ENCODE assay signal across 11 mouse cellular contexts in genomic region chr10:69531569-69531968, GRCm38 (mm10).
DNase-seq lines count a peak whose midpoint lies in the region; ATAC-seq and TF ChIP-seq lines count a peak whose summit lies in the region.
"Had no signal": no experiment of that assay in that cellular context is flagged by ENCODE, and none has a peak within 500 bp of the region (broad histone marks: within the 10 kb centered on the region; RNA-seq: fewer than 3 reads in every experiment).

No protein-coding gene starts in this region.

- WGBS in heart, postnatal 0 days: 75% methylated on average over 5 of the region's 5 CpGs
- 73% methylated on average over 5 of the region's 5 CpGs for WGBS in heart, embryonic 11.5 days (ENCODE audit: insufficient replicate concordance)
- 77% methylated on average over 5 of the region's 5 CpGs for WGBS in lung, postnatal 0 days
- WGBS in lung, adult 2 months: 81% methylated on average over 5 of the region's 5 CpGs
- 81% methylated on average over 5 of the region's 5 CpGs for WGBS in hindbrain, embryonic 14.5 days

- H3K36me3 ChIP-seq in heart, postnatal 0 days (replicated peaks; ENCODE audit: control insufficient read depth, insufficient read depth, low read length): no peaks in the 10 kb centered on the region
- no peaks in the 10 kb centered on the region for H3K36me3 ChIP-seq in heart, embryonic 11.5 days (ENCODE audit: control insufficient read depth, insufficient read depth, low read length)
- no peaks in the 10 kb centered on the region for H3K36me3 ChIP-seq in lung, postnatal 0 days (ENCODE audit: insufficient read depth, low read length)
- no peaks in the 10 kb centered on the region for H3K36me3 ChIP-seq in ES-Bruce4 (ENCODE audit: control insufficient read depth, insufficient read depth, low read length, poor library complexity, severe bottlenecking)
- no peaks in the 10 kb centered on the region for H3K36me3 ChIP-seq in hindbrain, embryonic 14.5 days (replicated peaks; ENCODE audit: control insufficient read depth, insufficient read depth)
- H3K36me3 ChIP-seq: liver, embryonic 15.5 days had no signal

- TF ChIP-seq EP300 in heart, postnatal 0 days (IDR thresholded peaks at IDR 0.05; ENCODE audit: low read depth): no peak
- TF ChIP-seq EP300 in lung, postnatal 0 days (IDR thresholded peaks at IDR 0.05): no peak
- no peak for TF ChIP-seq EP300 in ES-Bruce4 (IDR thresholded peaks at IDR 0.05; ENCODE audit: insufficient read depth, low read depth, low read length)

- no peaks in the 10 kb centered on the region for H3K27me3 ChIP-seq in heart, postnatal 0 days (ENCODE audit: control insufficient read depth, insufficient read depth, low read length)
- H3K27me3 ChIP-seq in heart, embryonic 11.5 days (ENCODE audit: control insufficient read depth, insufficient read depth, low read length): no peaks in the 10 kb centered on the region
- H3K27me3 ChIP-seq in lung, postnatal 0 days (replicated peaks; ENCODE audit: insufficient read depth, low read length): no peaks in the 10 kb centered on the region
- H3K27me3 ChIP-seq in ES-Bruce4 (ENCODE audit: control insufficient read depth, insufficient read depth, low read length, poor library complexity, severe bottlenecking): no peaks in the 10 kb centered on the region
- no peaks in the 10 kb centered on the region for H3K27me3 ChIP-seq in hindbrain, embryonic 14.5 days (ENCODE audit: control insufficient read depth, insufficient read depth, low read length)
- H3K27me3 ChIP-seq: liver, embryonic 15.5 days had no signal

- H3K4me1 ChIP-seq in heart, postnatal 0 days (ENCODE audit: control insufficient read depth, insufficient read depth): no peaks in the 10 kb centered on the region
- H3K4me1 ChIP-seq in heart, embryonic 11.5 days (ENCODE audit: control insufficient read depth, insufficient read depth, low read length): no peaks in the 10 kb centered on the region; the same call in 1 of the 2 replicates
- H3K4me1 ChIP-seq in lung, postnatal 0 days (ENCODE audit: insufficient read depth, low read depth, low read length): no peaks in the 10 kb centered on the region
- no peaks in the 10 kb centered on the region for H3K4me1 ChIP-seq in lung, adult 2 months (ENCODE audit: control insufficient read depth, insufficient read depth, low read length)
- H3K4me1 ChIP-seq in ES-Bruce4 (ENCODE audit: control insufficient read depth, insufficient read depth, low read length): peaks cover 4% of the 10 kb centered on the region
- peaks cover 12% of the 10 kb centered on the region for H3K4me1 ChIP-seq in hindbrain, embryonic 14.5 days (replicated peaks; ENCODE audit: control insufficient read depth, insufficient read depth, low read length)
- H3K4me1 ChIP-seq: liver, embryonic 15.5 days had no signal

- no peak overlapping the region for H3K4me3 ChIP-seq in heart, postnatal 0 days (ENCODE audit: low read depth, low read length)
- H3K4me3 ChIP-seq in heart, embryonic 11.5 days (ENCODE audit: low read depth, low read length): no peak overlapping the region
- H3K4me3 ChIP-seq in lung, postnatal 0 days (ENCODE audit: low read depth, low read length): no peak overlapping the region
- H3K4me3 ChIP-seq in lung, adult 2 months (replicated peaks; ENCODE audit: extremely low read depth, low read depth, low read length): no peak overlapping the region
- no peak overlapping the region for H3K4me3 ChIP-seq in ES-Bruce4 (ENCODE audit: low read depth, low read length)
- H3K4me3 ChIP-seq in hindbrain, embryonic 14.5 days (replicated peaks; ENCODE audit: low read length): no peak overlapping the region
- H3K4me3 ChIP-seq: liver, embryonic 15.5 days had no signal

- no peak overlapping the region for H3K27ac ChIP-seq in heart, postnatal 0 days (ENCODE audit: low read depth)
- H3K27ac ChIP-seq in heart, embryonic 11.5 days (ENCODE audit: low read depth, low read length): no peak overlapping the region
- no peak overlapping the region for H3K27ac ChIP-seq in lung, postnatal 0 days (ENCODE audit: low read length)
- H3K27ac ChIP-seq in ES-Bruce4 (ENCODE audit: insufficient read depth, low read length): no peak overlapping the region
- peak overlapping the region; percentile 93; the same call in 1 of the 2 replicates for H3K27ac ChIP-seq in hindbrain, embryonic 14.5 days
- H3K27ac ChIP-seq: liver, embryonic 15.5 days had no signal

- peak; percentile 36 for TF ChIP-seq CTCF in heart, postnatal 0 days (IDR thresholded peaks at IDR 0.05; ENCODE audit: low read depth)
- TF ChIP-seq CTCF in lung, postnatal 0 days (IDR thresholded peaks at IDR 0.05): peak; percentile 49
- TF ChIP-seq CTCF in lung, adult 2 months (IDR thresholded peaks at IDR 0.05; ENCODE audit: insufficient read depth, low read length): no peak
- peak; percentile 58 for TF ChIP-seq CTCF in ES-Bruce4 (IDR thresholded peaks at IDR 0.05; ENCODE audit: low read depth, low read length)

- no peaks in the 10 kb centered on the region for H3K9me3 ChIP-seq in heart, postnatal 0 days (replicated peaks; ENCODE audit: control insufficient read depth, low read length)
- no peaks in the 10 kb centered on the region for H3K9me3 ChIP-seq in heart, embryonic 11.5 days (replicated peaks; ENCODE audit: control insufficient read depth, low read length)
- H3K9me3 ChIP-seq in lung, postnatal 0 days (ENCODE audit: low read length): no peaks in the 10 kb centered on the region
- no peaks in the 10 kb centered on the region for H3K9me3 ChIP-seq in ES-Bruce4 (replicated peaks; ENCODE audit: control insufficient read depth, insufficient read depth, low read length, poor library complexity, severe bottlenecking)
- H3K9me3 ChIP-seq in hindbrain, embryonic 14.5 days (ENCODE audit: control insufficient read depth, low read length): no peaks in the 10 kb centered on the region
- H3K9me3 ChIP-seq: liver, embryonic 15.5 days had no signal

- TF ChIP-seq POLR2A in lung, adult 2 months (IDR thresholded peaks at IDR 0.05; ENCODE audit: borderline replicate concordance, extremely low read depth, low read depth, low read length): no peak
- no peak for TF ChIP-seq POLR2A in ES-Bruce4 (IDR thresholded peaks at IDR 0.05; ENCODE audit: insufficient read depth, low read length)

- no peak for DNase-seq in heart, postnatal 0 days (ENCODE audit: low spot score)
- DNase-seq in lung, postnatal 0 days (ENCODE audit: low spot score): no peak
- DNase-seq in lung, adult 2 months: no peak
- DNase-seq in hindbrain, embryonic 14.5 days (ENCODE audit: low spot score): no peak
- no peak for DNase-seq in urinary bladder, adult 2 months (ENCODE audit: low spot score)
- DNase-seq: right cerebral cortex, adult 18-20 months had no signal

- no peak overlapping the region for H3K9ac ChIP-seq in heart, postnatal 0 days (replicated peaks; ENCODE audit: low read depth, low read length)
- no peak overlapping the region for H3K9ac ChIP-seq in heart, embryonic 11.5 days (ENCODE audit: low read depth, low read length)
- no peak overlapping the region for H3K9ac ChIP-seq in lung, postnatal 0 days (replicated peaks; ENCODE audit: low read depth)
- H3K9ac ChIP-seq in ES-Bruce4 (ENCODE audit: low read depth, poor library complexity, severe bottlenecking): no peak overlapping the region
- no peak overlapping the region for H3K9ac ChIP-seq in hindbrain, embryonic 14.5 days
- H3K9ac ChIP-seq: liver, embryonic 15.5 days had no signal

- ATAC-seq in heart, postnatal 0 days (ENCODE audit: insufficient read depth, low read depth): no peak
- no peak for ATAC-seq in heart, embryonic 11.5 days (replicated peaks; ENCODE audit: insufficient number of reproducible peaks, low FRiP score, low TSS enrichment)
- ATAC-seq in lung, postnatal 0 days: no peak
- ATAC-seq in hindbrain, embryonic 14.5 days (ENCODE audit: low FRiP score): no peak
- no peak for ATAC-seq in megakaryocyte-erythroid progenitor cell, adult 5-6 weeks (replicated peaks; ENCODE audit: low FRiP score, low TSS enrichment, poor library complexity, severe bottlenecking)
- ATAC-seq: inflammation-experienced regulatory T-cells, adult 6 months had no signal

- H3K4me2 ChIP-seq in heart, postnatal 0 days (ENCODE audit: low read depth, low read length): no peak overlapping the region
- H3K4me2 ChIP-seq in heart, embryonic 11.5 days: no peak overlapping the region
- no peak overlapping the region for H3K4me2 ChIP-seq in lung, postnatal 0 days (replicated peaks; ENCODE audit: low read depth, low read length)
- H3K4me2 ChIP-seq in hindbrain, embryonic 14.5 days (replicated peaks): peak overlapping the region; percentile 68; the same call in 1 of the 2 replicates
- H3K4me2 ChIP-seq: liver, embryonic 15.5 days had no signal
